Mouse (Mus musculus): ENCODE measurements around the gene Klc2.

Klc2 gene

GRCm38 (mm10) chr19:5073028-5073427 lies 45.3 kb downstream of the Klc2 start:
- DNase-seq (ENCODE audit: low spot score in 2 of 2), result peak; percentile 51 to 53

GRCm38 (mm10) chr19:5072389-5073019 lies 45.9 kb downstream of the Klc2 start:
- no peak for DNase-seq (ENCODE audit: low spot score in 2 of 2)

- peak; percentile 75 to 85 for DNase-seq (ENCODE audit: low spot score in 2 of 2)
Observed at GRCm38 (mm10) chr19:5071545-5072369, 46.6 kb downstream of the Klc2 start.

- no peak for DNase-seq (ENCODE audit: low spot score in 2 of 2)
Observed at GRCm38 (mm10) chr19:5071077-5071476, 47.3 kb downstream of the Klc2 start.

GRCm38 (mm10) chr19:5069978-5070377 lies 48.4 kb downstream of the Klc2 start:
- DNase-seq (ENCODE audit: low spot score in 2 of 2), result no peak

GRCm38 (mm10) chr19:5069486-5069885 lies 48.9 kb downstream of the Klc2 start:
- no peak for DNase-seq (ENCODE audit: low spot score in 2 of 2)

GRCm38 (mm10) chr19:5068570-5069234 lies 49.7 kb downstream of the Klc2 start:
- DNase-seq (ENCODE audit: low spot score in 2 of 2), result no peak

GRCm38 (mm10) chr19:5067867-5068569 lies 50.3 kb downstream of the Klc2 start, which contains the start of gene Cd248:
Gene Cd248 (plus strand): TSS chr19:5068078.
- DNase-seq (ENCODE audit: low spot score in 2 of 2), result peak in 1 of 2 experiments; percentile 76

GRCm38 (mm10) chr19:5067040-5067799 lies 51.1 kb downstream of the Klc2 start:
- DNase-seq (ENCODE audit: low spot score in 2 of 2), result no peak

GRCm38 (mm10) chr19:5065104-5065503 lies 53.3 kb downstream of the Klc2 start:
- DNase-seq (ENCODE audit: low spot score in 2 of 2), result peak in 1 of 2 experiments; percentile 51

GRCm38 (mm10) chr19:5062446-5062845 lies 55.9 kb downstream of the Klc2 start:
- DNase-seq (ENCODE audit: low spot score in 2 of 2), result peak in 1 of 2 experiments; percentile 72

- no peak for DNase-seq (ENCODE audit: low spot score in 2 of 2)
Observed at GRCm38 (mm10) chr19:5062041-5062440, 56.3 kb downstream of the Klc2 start.

- DNase-seq (ENCODE audit: low spot score in 2 of 2), result peak; percentile 55 to 63
Observed at GRCm38 (mm10) chr19:5060365-5061330, 57.7 kb downstream of the Klc2 start.

- DNase-seq (ENCODE audit: low spot score in 2 of 2), result peak in 1 of 2 experiments; percentile 42
Observed at GRCm38 (mm10) chr19:5058801-5059771, 59.3 kb downstream of the Klc2 start.

- no peak for DNase-seq (ENCODE audit: low spot score in 2 of 2)
Observed at GRCm38 (mm10) chr19:5057876-5058775, 60.2 kb downstream of the Klc2 start.
